8 mouse cellular contexts compared by ENCODE assay signal in genomic region chr5:135669741-135670275, GRCm38 (mm10). TPM values are rescaled to one million over a fixed set of nuclear protein-coding genes. Genes with fewer than 3 reads are reported as not detected.
DNase-seq lines count a peak whose midpoint lies in the region; ATAC-seq and TF ChIP-seq lines count a peak whose summit lies in the region.

Por (plus strand) TSS chr5:135670033.

- H3K9ac ChIP-seq in forebrain, embryonic 15.5 days (replicated peaks), result no peak within 1 kb of the TSS
- no peak within 1 kb of the TSS for H3K9ac ChIP-seq in hindbrain, embryonic 12.5 days
- H3K9ac ChIP-seq in limb, embryonic 14.5 days (ENCODE audit: low read depth, low read length, severe bottlenecking), result no peak within 1 kb of the TSS
- no peak within 1 kb of the TSS for H3K9ac ChIP-seq in midbrain, embryonic 16.5 days (ENCODE audit: low read depth, low read length)

- H3K27ac ChIP-seq in cerebellum, adult 2 months (ENCODE audit: insufficient read depth, low read length), result no peak within 1 kb of the TSS
- H3K27ac ChIP-seq in forebrain, embryonic 15.5 days (replicated peaks), result no peak within 1 kb of the TSS
- no peak within 1 kb of the TSS for H3K27ac ChIP-seq in hindbrain, embryonic 12.5 days
- H3K27ac ChIP-seq in limb, embryonic 14.5 days (replicated peaks; ENCODE audit: low read depth, low read length), result no peak within 1 kb of the TSS
- H3K27ac ChIP-seq in midbrain, embryonic 16.5 days (ENCODE audit: low read length), result no peak within 1 kb of the TSS

- H3K27me3 ChIP-seq in cerebellum, adult 2 months (ENCODE audit: control insufficient read depth, insufficient read depth, low read length), result no peaks in the 10 kb centered on the region
- H3K27me3 ChIP-seq in forebrain, embryonic 15.5 days, result no peaks in the 10 kb centered on the region
- no peaks in the 10 kb centered on the region for H3K27me3 ChIP-seq in hindbrain, embryonic 12.5 days
- no peaks in the 10 kb centered on the region for H3K27me3 ChIP-seq in limb, embryonic 14.5 days (ENCODE audit: control insufficient read depth, insufficient read depth, low read length)
- no peaks in the 10 kb centered on the region for H3K27me3 ChIP-seq in midbrain, embryonic 16.5 days (ENCODE audit: control insufficient read depth, insufficient read depth, low read depth, low read length)

- DNase-seq in cerebellum, adult 2 months, result no peak
- DNase-seq in cerebellum, adult 11 months, result no peak
- no peak for DNase-seq in adrenal gland, adult 18-20 months (ENCODE audit: low spot score in 2 of 2)
- DNase-seq in limb, embryonic 14.5 days (ENCODE audit: low spot score), result no peak
- DNase-seq in right cerebral cortex, adult 2 months (ENCODE audit: low spot score in 2 of 2), result no peak

- no peaks in the 10 kb centered on the region for H3K36me3 ChIP-seq in forebrain, embryonic 15.5 days
- no peaks in the 10 kb centered on the region for H3K36me3 ChIP-seq in hindbrain, embryonic 12.5 days
- no peaks in the 10 kb centered on the region for H3K36me3 ChIP-seq in limb, embryonic 14.5 days (ENCODE audit: control insufficient read depth, insufficient read depth, low read length)
- H3K36me3 ChIP-seq in midbrain, embryonic 16.5 days (ENCODE audit: control insufficient read depth, insufficient read depth, low read length), result no peaks in the 10 kb centered on the region

- peaks cover 2% of the 10 kb centered on the region for H3K4me1 ChIP-seq in cerebellum, adult 2 months (ENCODE audit: control insufficient read depth, insufficient read depth, low read length)
- peaks cover 7% of the 10 kb centered on the region for H3K4me1 ChIP-seq in forebrain, embryonic 15.5 days
- H3K4me1 ChIP-seq in hindbrain, embryonic 12.5 days, result peaks cover 23% of the 10 kb centered on the region
- H3K4me1 ChIP-seq in limb, embryonic 14.5 days (ENCODE audit: control insufficient read depth, insufficient read depth, low read length), result peaks cover under 1% of the 10 kb centered on the region
- H3K4me1 ChIP-seq in midbrain, embryonic 16.5 days (ENCODE audit: control insufficient read depth, insufficient read depth, low read length), result peaks cover 8% of the 10 kb centered on the region

- WGBS in cerebellum, adult 2 months, result 23% methylated on average over 9 of the region's 9 CpGs
- 22% methylated on average over 9 of the region's 9 CpGs for WGBS in forebrain, embryonic 15.5 days
- WGBS in hindbrain, embryonic 12.5 days, result 24% methylated on average over 9 of the region's 9 CpGs
- 20% methylated on average over 9 of the region's 9 CpGs for WGBS in limb, embryonic 14.5 days
- 23% methylated on average over 9 of the region's 9 CpGs for WGBS in midbrain, embryonic 16.5 days

- H3K9me3 ChIP-seq in forebrain, embryonic 15.5 days, result no peaks in the 10 kb centered on the region
- no peaks in the 10 kb centered on the region for H3K9me3 ChIP-seq in hindbrain, embryonic 12.5 days (replicated peaks)
- H3K9me3 ChIP-seq in limb, embryonic 14.5 days (ENCODE audit: control insufficient read depth, low read length), result no peaks in the 10 kb centered on the region
- 0 out of 2 replicates have a peak, but pooled peaks cover 6% of the 10 kb centered on the region for H3K9me3 ChIP-seq in midbrain, embryonic 16.5 days (replicated peaks; ENCODE audit: control insufficient read depth, low read length, poor library complexity, severe bottlenecking)

- ATAC-seq in forebrain, embryonic 15.5 days (replicated peaks), result no peak
- no peak for ATAC-seq in hindbrain, embryonic 12.5 days (ENCODE audit: low FRiP score)
- no peak for ATAC-seq in limb, embryonic 14.5 days (ENCODE audit: low FRiP score, low read depth)
- no peak for ATAC-seq in midbrain, embryonic 16.5 days

- no peak for TF ChIP-seq CTCF in cerebellum, adult 2 months (IDR thresholded peaks at IDR 0.05; ENCODE audit: borderline replicate concordance, insufficient read depth, low read depth, low read length)

- no peak within 1 kb of the TSS for H3K4me2 ChIP-seq in forebrain, embryonic 15.5 days (replicated peaks)
- H3K4me2 ChIP-seq in hindbrain, embryonic 12.5 days (replicated peaks), result no peak within 1 kb of the TSS
- no peak within 1 kb of the TSS for H3K4me2 ChIP-seq in limb, embryonic 14.5 days (replicated peaks; ENCODE audit: low read depth, low read length, severe bottlenecking)
- H3K4me2 ChIP-seq in midbrain, embryonic 16.5 days (ENCODE audit: low read length), result no peak within 1 kb of the TSS

- no peak for TF ChIP-seq POLR2A in cerebellum, adult 2 months (IDR thresholded peaks at IDR 0.05; ENCODE audit: borderline replicate concordance, insufficient read depth, low read length)
- no peak for TF ChIP-seq POLR2A in limb, embryonic 14.5 days (IDR thresholded peaks at IDR 0.05; ENCODE audit: borderline replicate concordance, extremely low read depth, insufficient read depth, insufficient read length)

- H3K4me3 ChIP-seq in cerebellum, adult 2 months (replicated peaks; ENCODE audit: insufficient read depth, low read depth, low read length), result no peak within 1 kb of the TSS
- no peak within 1 kb of the TSS for H3K4me3 ChIP-seq in forebrain, embryonic 15.5 days
- H3K4me3 ChIP-seq in hindbrain, embryonic 12.5 days, result no peak within 1 kb of the TSS
- no peak within 1 kb of the TSS for H3K4me3 ChIP-seq in limb, embryonic 14.5 days (replicated peaks; ENCODE audit: low read length)
- H3K4me3 ChIP-seq in midbrain, embryonic 16.5 days (ENCODE audit: low read depth, low read length), result no peak within 1 kb of the TSS

RNA-seq across cellular contexts. Expression of gene Por, which starts in this region (rescaled TPM):
- 86.2 and 98.1 TPM in 2 replicates for polyA plus RNA-seq in cerebellum, adult 2 months (2012; rRNA removed)
- 100 to 1,000 TPM; 315 to 352 TPM for total RNA-seq in adrenal gland, adult 18-20 months (2021)
- polyA plus RNA-seq in forebrain, embryonic 15.5 days (2015; fragmentation: Nextera tagmentation; extraction: Ambion mirVana), result 108 and 111 TPM in 2 replicates
- 118 and 119 TPM in 2 replicates for polyA plus RNA-seq in hindbrain, embryonic 12.5 days (2016; fragmentation: Nextera tagmentation; extraction: Ambion mirVana)
- 99.2 and 132 TPM in 2 replicates for polyA plus RNA-seq in limb, embryonic 14.5 days (2012; rRNA removed)
- 64.7 and 71.6 TPM in 2 replicates for polyA plus RNA-seq in limb, embryonic 14.5 days (2014; fragmentation: Nextera tagmentation; extraction: Ambion mirVana)
- 123 and 127 TPM in 2 replicates for polyA plus RNA-seq in midbrain, embryonic 16.5 days (2015; fragmentation: Nextera tagmentation; extraction: Ambion mirVana)
